Mouse (Mus musculus) spleen, adult 2 months (tissue): ENCODE data around the gene Pnrc2.

ENCODE experiments used
- CTCF ChIP-seq: fragments of 200-500 bp; IDR thresholded peaks from 2 replicates; pipeline ENCODE4 v1.5.1; 2011; ENCODE audit warnings: mild to moderate bottlenecking, inconsistent platforms; ENCODE audit not compliant: insufficient read depth, insufficient read length, insufficient replicate concordance; ENCODE audit errors: extremely low read depth
- POLR2A ChIP-seq: fragments of 200-500 bp; IDR thresholded peaks from 2 replicates; pipeline ENCODE4 v1.6.1; 2011; ENCODE audit warnings: low read depth, low read length, inconsistent platforms

- TF ChIP-seq POLR2A (no peak), CTCF (no peak)
Measured at GRCm38 (mm10) chr4:135868996-135869395, 4.7 kb downstream of the Pnrc2 start.
